Mouse (Mus musculus) MEL (cell line): ENCODE data around the gene Naa35. TPM values are rescaled to one million over a fixed set of nuclear protein-coding genes. Genes with fewer than 3 reads are reported as not detected.

ENCODE experiments used
- DNase-seq: peaks from one replicate; pipeline ENCODE4 v3.0.0; 2011; ENCODE audit warnings: low read depth, low spot score
- H3K27ac ChIP-seq: 2 replicates; pipeline ENCODE4 v1.5.1; 2012; ENCODE audit warnings: low read depth, mild to moderate bottlenecking, control low read depth, low read length, moderate library complexity; ENCODE audit not compliant: control insufficient read depth
- H3K27me3 ChIP-seq, 2 experiments: fragments of 150-350 bp in 1 of 2; sonication (generic) in 1 of 2; 2 replicates each; pipeline ENCODE4 v1.6.1; 2012; ENCODE audit warnings: low read length in 2 of 2, mild to moderate bottlenecking in 2 of 2, improper control_type of control experiment in 1 of 2, moderate library complexity in 1 of 2; ENCODE audit not compliant: insufficient read depth in 2 of 2, control insufficient read depth in 1 of 2
- H3K36me3 ChIP-seq, 2 experiments: 2 replicates each; pipeline ENCODE4 v1.6.1; 2012 to 2014; ENCODE audit warnings: low read length in 2 of 2, improper control_type of control experiment in 1 of 2, inconsistent platforms in 1 of 2, mild to moderate bottlenecking in 1 of 2; ENCODE audit not compliant: insufficient read depth in 2 of 2, control insufficient read depth in 1 of 2
- H3K4me1 ChIP-seq, 2 experiments: fragments of 150-350 bp in 1 of 2; sonication (generic) in 1 of 2; 2 replicates each; pipeline ENCODE4 v1.6.1; 2012; ENCODE audit warnings: low read length in 2 of 2, improper control_type of control experiment in 1 of 2, mild to moderate bottlenecking in 1 of 2; ENCODE audit not compliant: insufficient read depth in 2 of 2, control insufficient read depth in 1 of 2
- H3K4me3 ChIP-seq, 2 experiments: fragments of 150-350 bp in 1 of 2; sonication (generic) in 1 of 2; 2 replicates each; pipeline ENCODE4 v1.5.1; 2012; ENCODE audit warnings: low read depth in 2 of 2, low read length in 2 of 2, mild to moderate bottlenecking in 2 of 2, moderate library complexity in 2 of 2, control low read depth in 1 of 2, improper control_type of control experiment in 1 of 2; ENCODE audit not compliant: control insufficient read depth in 1 of 2, insufficient read depth in 1 of 2
- H3K79me2 ChIP-seq: 2 replicates; pipeline ENCODE4 v1.6.1; 2012; ENCODE audit warnings: mild to moderate bottlenecking, low read length, moderate library complexity; ENCODE audit not compliant: control insufficient read depth, poor library complexity, insufficient read depth
- H3K9ac ChIP-seq: 2 replicates; pipeline ENCODE4 v1.6.1; 2012; ENCODE audit warnings: low read depth, mild to moderate bottlenecking, control low read depth, low read length, moderate library complexity; ENCODE audit not compliant: control insufficient read depth, poor library complexity, severe bottlenecking
- H3K9me3 ChIP-seq: fragments of 150-350 bp; sonication (generic); replicated peaks from 2 replicates; pipeline ENCODE4 v1.6.1; 2012; ENCODE audit warnings: mild to moderate bottlenecking, low read length, improper control_type of control experiment, moderate library complexity; ENCODE audit not compliant: insufficient read depth
- CHD1 ChIP-seq: IDR thresholded peaks from 2 replicates; pipeline ENCODE4 v1.6.1; 2012; ENCODE audit warnings: low read depth, mild to moderate bottlenecking, inconsistent platforms, low read length, improper control_type of control experiment
- CHD2 ChIP-seq: IDR thresholded peaks from 2 replicates; pipeline ENCODE4 v1.6.1; 2011; ENCODE audit warnings: low read length, improper control_type of control experiment
- ELF1 ChIP-seq: IDR thresholded peaks from 2 replicates; pipeline ENCODE4 v1.6.1; 2014; ENCODE audit warnings: low read depth, mild to moderate bottlenecking, inconsistent platforms, low read length, improper control_type of control experiment, moderate library complexity
- GATA1 ChIP-seq: IDR thresholded peaks from 2 replicates; pipeline ENCODE4 v1.6.1; 2011; ENCODE audit warnings: low read depth, low read length, improper control_type of control experiment
- HCFC1 ChIP-seq: IDR thresholded peaks from 2 replicates; pipeline ENCODE4 v1.6.1; 2012; ENCODE audit warnings: low read depth, mild to moderate bottlenecking, inconsistent platforms, low read length, improper control_type of control experiment, moderate library complexity
- JUND ChIP-seq: IDR thresholded peaks from 2 replicates; pipeline ENCODE4 v1.6.1; 2011; ENCODE audit warnings: low read depth, mild to moderate bottlenecking, improper control_type of control experiment, low read length
- KAT2A ChIP-seq: conservative IDR thresholded peaks from 2 replicates; pipeline ENCODE4 v1.6.1; 2012; ENCODE audit warnings: low read depth, low read length, improper control_type of control experiment, inconsistent platforms
- MAFK ChIP-seq: IDR thresholded peaks from 2 replicates; pipeline ENCODE4 v1.6.1; 2011; ENCODE audit warnings: low read depth, mild to moderate bottlenecking, low read length, improper control_type of control experiment, borderline replicate concordance
- MAX ChIP-seq: IDR thresholded peaks from 2 replicates; pipeline ENCODE4 v1.6.1; 2011; ENCODE audit warnings: low read length, improper control_type of control experiment
- MXI1 ChIP-seq: IDR thresholded peaks from 2 replicates; pipeline ENCODE4 v1.6.1; 2011; ENCODE audit warnings: mild to moderate bottlenecking, low read depth, low read length, improper control_type of control experiment
- MYB ChIP-seq: IDR thresholded peaks from 2 replicates; pipeline ENCODE4 v1.6.1; 2011; ENCODE audit warnings: mild to moderate bottlenecking, low read depth, low read length, improper control_type of control experiment
- MYC ChIP-seq: IDR thresholded peaks from 2 replicates; pipeline ENCODE4 v1.6.1; 2011; ENCODE audit warnings: low read depth, mild to moderate bottlenecking, low read length, improper control_type of control experiment, moderate library complexity
- POLR2A ChIP-seq, 2 experiments: IDR thresholded peaks; 2 replicates each; pipeline ENCODE4 v1.6.1; 2011 to 2012; ENCODE audit warnings: low read length in 2 of 2, mild to moderate bottlenecking in 2 of 2, control low read depth in 1 of 2, improper control_type of control experiment in 1 of 2, low read depth in 1 of 2, moderate library complexity in 1 of 2; ENCODE audit not compliant: control insufficient read depth in 1 of 2, insufficient read depth in 1 of 2, poor library complexity in 1 of 2
- POLR2AphosphoS2 ChIP-seq: IDR thresholded peaks from 2 replicates; pipeline ENCODE4 v1.6.1; 2011; ENCODE audit warnings: low read length, improper control_type of control experiment
- POLR2AphosphoS5 ChIP-seq: IDR thresholded peaks from 2 replicates; pipeline ENCODE4 v1.6.1; 2012; ENCODE audit warnings: low read depth, borderline replicate concordance, mild to moderate bottlenecking, inconsistent platforms, low read length, moderate library complexity, mixed read lengths
- SMC3 ChIP-seq: IDR thresholded peaks from 2 replicates; pipeline ENCODE4 v1.6.1; 2011; ENCODE audit warnings: low read depth, low read length, improper control_type of control experiment
- TAL1 ChIP-seq: IDR thresholded peaks from 2 replicates; pipeline ENCODE4 v1.6.1; 2012; ENCODE audit warnings: mild to moderate bottlenecking, inconsistent platforms, low read length, moderate library complexity, mixed read lengths
- USF1 ChIP-seq: IDR thresholded peaks from 2 replicates; pipeline ENCODE4 v1.6.1; 2014; ENCODE audit warnings: low read depth, mild to moderate bottlenecking, inconsistent platforms, low read length, improper control_type of control experiment, moderate library complexity
- ZNF384 ChIP-seq: IDR thresholded peaks from 2 replicates; pipeline ENCODE4 v1.6.1; 2012; ENCODE audit warnings: low read depth, mild to moderate bottlenecking, inconsistent platforms, low read length, improper control_type of control experiment
- polyA plus RNA-seq, 2 experiments: library from polyadenylated mRNA; stranded (reverse) in 1 of 2; unstranded in 1 of 2; fragments of >175 nt in 1 of 2; fragments of >200 nt in 1 of 2; gene quantifications; 2 replicates each; pipeline versions ENCODE4 v1.2.1 to v1.2.4; 2012; ENCODE audit warnings: low replicate concordance in 2 of 2, low read depth in 1 of 2; ENCODE audit not compliant: insufficient read length in 2 of 2, insufficient read depth in 1 of 2, missing spikeins in 1 of 2
- total RNA-seq: library from RNA; depleted of rRNA; stranded (reverse); fragments of 300-350 nt; gene quantifications from 2 replicates; pipeline ENCODE4 v1.2.3, GENCODE M21; 2012

The Naa35 gene
- total and polyA plus RNA-seq, 3 experiments = 19.5 to 44.4 TPM; not detected in 1

GRCm38 (mm10) chr13:59648598-59648997, 63.5 kb downstream of the Naa35 start:
- H3K9ac ChIP-seq = no peak overlapping the region
- no peaks in the 10 kb centered on the region for H3K4me1 ChIP-seq
- H3K79me2 ChIP-seq = no peaks in the 10 kb centered on the region
- H3K9me3 ChIP-seq = no peaks in the 10 kb centered on the region
- no peak for DNase-seq
- TF ChIP-seq POLR2AphosphoS5 (no peak), MAX (no peak), ELF1 (no peak), ZNF384 (no peak), POLR2AphosphoS2 (no peak), USF1 (no peak), KAT2A (no peak), MYC (no peak)
- H3K4me3 ChIP-seq = no peak overlapping the region
- H3K27ac ChIP-seq = no peak overlapping the region
- H3K27me3 ChIP-seq = no peaks in the 10 kb centered on the region
- peaks cover 0 to 3% of the 10 kb centered on the region in 2 experiments; a peak in 1 of 4 replicates for H3K36me3 ChIP-seq

DNA sequence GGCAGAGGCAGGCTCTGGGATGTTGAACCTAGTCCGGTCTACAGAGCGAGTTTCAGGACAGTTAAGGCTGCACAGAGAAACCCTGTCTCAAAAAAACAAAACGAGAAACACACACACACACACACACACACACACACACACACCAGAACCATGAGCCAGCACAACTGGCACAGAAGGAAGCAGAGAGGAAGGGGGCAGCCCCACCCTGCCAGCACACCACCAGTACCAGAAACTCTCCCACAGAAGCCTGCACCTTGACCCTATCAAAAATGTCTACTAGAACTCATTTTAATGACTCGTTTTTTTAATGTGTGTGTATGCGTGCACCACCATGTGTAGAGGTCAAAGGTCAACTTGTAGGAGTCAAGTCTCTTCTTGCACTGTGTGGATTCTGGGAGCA, 64.7 kb downstream of the Naa35 start:
- Histone ChIP-seq H3K4me1 (no peaks in the 10 kb centered on the region), H3K27me3 (no peaks in the 10 kb centered on the region), H3K27ac (no peak overlapping the region), H3K9ac (no peak overlapping the region), H3K79me2 (no peaks in the 10 kb centered on the region), H3K4me3 (no peak overlapping the region), H3K9me3 (no peaks in the 10 kb centered on the region), H3K36me3 (0 out of 4 replicates have a peak, but pooled peaks cover 0 to 2% of the 10 kb centered on the region in 2 experiments)
- no peak for DNase-seq
- no peak for TF ChIP-seq MAFK
- TF ChIP-seq SMC3 = no peak
- TF ChIP-seq MXI1 = no peak
- no peak for TF ChIP-seq GATA1
- no peak for TF ChIP-seq ELF1
- TF ChIP-seq MYB = no peak
- TF ChIP-seq CHD2 = no peak
- no peak for TF ChIP-seq TAL1
- TF ChIP-seq JUND = no peak
- TF ChIP-seq CHD1 = no peak

DNA sequence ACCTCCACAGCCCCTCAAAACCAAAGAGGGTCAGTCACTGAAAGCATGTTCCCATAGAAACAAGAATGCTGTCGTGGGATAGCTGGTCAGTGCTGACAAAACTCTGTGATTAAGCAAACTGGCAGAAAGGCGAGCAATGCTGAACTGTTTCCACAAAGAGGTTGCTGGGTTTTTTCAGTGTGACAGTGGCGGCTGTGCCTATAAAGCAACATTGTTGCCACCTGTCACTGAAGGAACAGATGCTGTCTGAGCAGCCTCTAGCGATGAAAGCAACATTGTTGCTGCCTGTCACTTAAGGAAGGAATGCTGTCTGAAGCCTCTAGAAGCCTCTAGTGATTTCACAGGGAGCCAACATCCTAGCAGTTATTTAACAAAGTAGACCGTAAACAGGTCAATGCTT, 67.6 kb downstream of the Naa35 start:
- H3K79me2 ChIP-seq = no peaks in the 10 kb centered on the region
- no peaks in the 10 kb centered on the region for H3K9me3 ChIP-seq
- no peak for TF ChIP-seq HCFC1
- TF ChIP-seq POLR2A (IDR thresholded peaks at IDR 0.05; ENCODE audit: control insufficient read depth in 1 of 2, insufficient read depth in 1 of 2, low read depth in 1 of 2, low read length in 2 of 2, poor library complexity in 1 of 2) = no peak
- no peaks in the 10 kb centered on the region for H3K4me1 ChIP-seq
- no peak for DNase-seq
- H3K27ac ChIP-seq = no peak overlapping the region
- 0 out of 4 replicates have a peak, but pooled peaks cover 0 to 2% of the 10 kb centered on the region in 2 experiments for H3K36me3 ChIP-seq
- no peak overlapping the region for H3K9ac ChIP-seq
- H3K27me3 ChIP-seq = no peaks in the 10 kb centered on the region
- H3K4me3 ChIP-seq = no peak overlapping the region
